Mouse (Mus musculus) olfactory bulb, adult 2 months (tissue): ENCODE results near the gene Dclre1a. TPM values are rescaled to one million over a fixed set of nuclear protein-coding genes. Genes with fewer than 3 reads are reported as not detected.
"Not testable (repeated sequence)": the region's sequence is repeated elsewhere in the genome, so short reads cannot be mapped to it uniquely, and the experiment has no call there.

Source experiments
- H3K27ac ChIP-seq: fragments of 200-500 bp; 2 replicates; pipeline ENCODE4 v1.5.1; 2012; ENCODE audit warnings: low read depth, low read length; ENCODE audit not compliant: insufficient read depth
- H3K4me1 ChIP-seq: fragments of 200-500 bp; 2 replicates; pipeline ENCODE4 v1.6.1; 2012; ENCODE audit warnings: low read length; ENCODE audit not compliant: control insufficient read depth, insufficient read depth
- H3K4me3 ChIP-seq: fragments of 200-500 bp; 2 replicates; pipeline ENCODE4 v1.5.1; 2012; ENCODE audit warnings: mild to moderate bottlenecking, low read depth, low read length, moderate library complexity; ENCODE audit not compliant: insufficient read depth
- CTCF ChIP-seq: fragments of 200-500 bp; IDR thresholded peaks from 2 replicates; pipeline ENCODE4 v1.5.1; 2012; ENCODE audit warnings: low read depth, mild to moderate bottlenecking, low read length, moderate library complexity; ENCODE audit not compliant: insufficient read depth
- POLR2A ChIP-seq: fragments of 200-500 bp; IDR thresholded peaks from 2 replicates; pipeline ENCODE4 v1.6.1; 2012; ENCODE audit warnings: mild to moderate bottlenecking, low read depth, low read length, moderate library complexity; ENCODE audit not compliant: insufficient read depth
- WGBS: fragments of 180-500 bp; shearing (Covaris S2); methylation state at CpG from one replicate; pipeline ENCODE4 v1.1.7; 2018; 5-methylcytosine and 5-hydroxymethylcytosine counted together
- polyA plus RNA-seq: library from polyadenylated mRNA; stranded (reverse); fragments of >200 nt; gene quantifications from 2 replicates; pipeline ENCODE4 v1.2.4, GENCODE M21; 2012; ENCODE audit warnings: low replicate concordance; ENCODE audit not compliant: missing spikeins, insufficient read depth, insufficient read length

Gene Dclre1a
- polyA plus RNA-seq, 1 experiment: not detected

DNA sequence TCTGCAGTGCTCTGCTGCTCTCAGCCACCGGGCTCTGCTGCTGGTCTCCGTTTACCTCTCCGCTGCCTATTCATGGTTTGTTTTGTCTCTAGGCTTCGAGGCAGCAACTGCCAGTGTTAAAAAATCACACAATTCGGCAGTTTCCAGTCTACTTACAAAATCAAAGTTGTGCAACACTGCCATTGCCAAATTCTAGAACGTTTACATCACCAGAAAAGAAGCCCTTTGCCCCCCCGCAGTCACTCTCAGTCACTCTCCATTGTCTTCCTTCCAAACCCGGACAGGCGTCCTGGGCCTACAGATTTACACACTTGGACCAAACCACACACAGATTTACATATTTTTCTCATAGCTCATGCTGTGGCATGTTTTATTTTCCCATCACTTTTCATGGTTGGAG is 13.0 kb downstream of the Dclre1a start:
- Histone ChIP-seq H3K4me3 (no peak overlapping the region), H3K4me1 (peaks cover 5% of the 10 kb centered on the region; the same call in 1 of the 2 replicates), H3K27ac (no peak overlapping the region)
- no peak for TF ChIP-seq CTCF
- TF ChIP-seq POLR2A: no peak
- WGBS: 67% methylated on average over 9 of the region's 9 CpGs

DNA sequence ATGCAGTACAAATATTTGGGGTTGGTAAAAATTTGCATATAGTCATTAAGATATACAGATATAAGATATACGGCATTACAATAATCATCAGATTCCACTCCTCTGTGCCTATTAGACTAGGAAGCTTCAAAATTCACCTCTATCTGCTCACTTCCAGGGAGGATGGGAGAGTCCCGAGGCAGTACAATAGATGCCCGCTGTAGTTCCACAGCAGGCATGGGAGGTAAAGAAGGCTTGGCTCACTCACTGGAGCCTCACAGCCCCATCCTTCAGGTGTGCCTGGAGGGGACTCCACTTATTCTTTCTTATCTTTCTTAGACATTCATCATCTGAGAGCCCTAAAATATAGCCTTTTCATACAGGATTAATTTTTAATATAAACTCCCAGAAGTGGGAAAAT is 13.7 kb downstream of the Dclre1a start:
- no peak for TF ChIP-seq POLR2A
- TF ChIP-seq CTCF: no peak
- H3K4me3 ChIP-seq: no peak overlapping the region
- peaks cover 5% of the 10 kb centered on the region; the same call in 1 of the 2 replicates for H3K4me1 ChIP-seq
- no peak overlapping the region for H3K27ac ChIP-seq
- 81% methylated on average over 3 of the region's 3 CpGs for WGBS

DNA sequence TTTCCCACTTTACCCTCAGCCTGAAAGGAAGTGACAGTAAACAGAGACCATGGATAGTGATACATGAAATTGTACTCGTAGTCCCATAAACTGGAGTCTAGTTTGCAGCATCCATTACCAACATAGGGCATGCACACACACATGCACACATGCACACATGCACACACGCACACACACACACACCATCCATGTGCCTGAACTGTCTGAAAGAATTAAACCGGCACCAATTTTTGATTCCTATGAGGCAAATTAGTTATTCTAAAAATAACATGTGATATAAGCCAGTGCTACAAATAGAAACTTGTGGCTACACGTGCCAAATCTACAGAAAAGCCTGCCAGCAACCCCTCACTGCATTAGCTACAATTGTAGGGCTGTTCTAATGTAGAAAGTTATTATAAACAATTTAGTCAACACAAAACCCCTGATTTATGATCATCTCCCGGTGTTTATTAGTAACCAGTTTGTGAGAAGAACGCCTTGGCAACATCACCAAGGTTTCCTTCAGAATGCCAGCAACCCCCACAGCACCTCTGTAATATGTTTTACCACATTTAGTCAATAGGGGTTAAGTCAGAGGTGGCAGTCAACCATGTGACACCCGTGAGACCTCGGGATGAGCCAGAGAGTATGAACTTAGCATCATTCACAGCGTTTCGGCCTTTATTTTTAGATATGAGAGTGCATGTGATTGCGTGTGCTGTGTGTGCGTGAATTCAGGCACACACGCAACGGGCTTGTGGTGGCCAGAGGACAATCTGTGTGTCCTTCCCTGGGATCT is 14.5 kb downstream of the Dclre1a start:
- Histone ChIP-seq H3K4me3 (no peak overlapping the region), H3K27ac (no peak overlapping the region), H3K4me1 (peaks cover 5% of the 10 kb centered on the region; the same call in 1 of the 2 replicates)
- 75% methylated on average over 14 of the region's 14 CpGs for WGBS
- TF ChIP-seq CTCF (no peak), POLR2A (no peak)

DNA sequence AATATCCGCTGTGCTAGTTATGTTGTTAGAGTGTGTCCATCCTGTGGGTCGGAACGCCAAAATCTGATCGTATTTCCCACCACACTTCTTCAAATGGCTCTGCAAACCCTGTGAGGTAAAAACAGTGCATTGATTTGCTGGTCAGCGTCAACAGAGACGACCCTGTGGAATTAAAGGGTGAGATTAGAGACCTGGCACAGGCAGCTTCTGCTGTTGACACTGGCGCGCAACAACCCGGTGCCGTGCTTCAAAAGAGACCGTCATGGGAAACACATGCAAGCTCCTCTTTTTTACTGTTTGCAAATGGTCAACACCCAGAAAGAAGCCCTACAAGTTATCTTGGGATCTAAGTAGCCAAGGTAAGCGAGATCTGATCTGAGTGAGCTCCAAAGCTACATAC is 16.8 kb downstream of the Dclre1a start:
- H3K27ac ChIP-seq: no peak overlapping the region
- WGBS: 94% methylated on average over 12 of the region's 12 CpGs
- no peak overlapping the region for H3K4me3 ChIP-seq
- no peak for TF ChIP-seq POLR2A
- TF ChIP-seq CTCF: no peak
- H3K4me1 ChIP-seq: peaks cover 5% of the 10 kb centered on the region; the same call in 1 of the 2 replicates

DNA sequence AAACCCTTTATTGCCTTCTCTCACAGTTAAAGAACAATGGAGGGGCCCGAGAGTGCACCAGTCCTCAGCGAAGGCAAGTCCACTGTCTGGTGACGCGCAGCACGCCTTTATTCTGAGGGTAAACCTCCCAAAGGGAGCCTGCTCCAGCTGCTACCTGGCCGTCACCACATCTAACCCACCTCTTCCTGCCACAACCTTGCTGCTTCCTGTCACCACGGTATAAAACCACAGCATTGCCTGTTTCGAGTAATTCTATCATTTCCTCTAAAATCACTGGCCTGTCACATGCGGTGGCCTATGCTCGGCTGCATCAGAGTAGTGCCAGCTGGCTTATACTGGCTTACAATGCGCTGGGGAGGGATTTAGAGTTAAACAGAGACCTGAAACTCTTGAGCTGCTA is 17.5 kb downstream of the Dclre1a start:
- H3K27ac ChIP-seq, H3K4me3 ChIP-seq, H3K4me1 ChIP-seq: not testable (repeated sequence)
- WGBS: no CpG with 5 or more reads among the region's 11 CpGs

DNA sequence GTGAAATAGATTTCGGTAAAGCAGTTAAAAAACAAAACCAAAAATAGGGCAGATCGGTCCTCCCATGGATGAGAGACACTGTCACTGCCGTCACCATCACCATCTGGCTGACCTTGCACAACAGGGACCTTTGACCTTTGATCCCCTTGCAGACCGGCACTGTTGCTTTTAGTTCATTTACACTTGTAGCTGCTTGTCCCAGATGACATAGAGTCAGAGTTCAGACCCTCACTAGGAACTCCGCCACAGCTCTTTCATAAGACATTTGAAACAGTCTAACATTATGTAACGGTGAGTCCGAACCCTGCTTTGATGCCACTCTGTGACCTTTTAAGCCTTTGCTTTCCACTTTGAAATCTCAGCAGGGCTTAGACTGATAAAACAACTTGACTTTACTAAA is 28.6 kb downstream of the Dclre1a start:
- not testable (repeated sequence) for H3K4me3 ChIP-seq, H3K27ac ChIP-seq, H3K4me1 ChIP-seq
- WGBS: no CpG with 5 or more reads among the region's 7 CpGs

DNA sequence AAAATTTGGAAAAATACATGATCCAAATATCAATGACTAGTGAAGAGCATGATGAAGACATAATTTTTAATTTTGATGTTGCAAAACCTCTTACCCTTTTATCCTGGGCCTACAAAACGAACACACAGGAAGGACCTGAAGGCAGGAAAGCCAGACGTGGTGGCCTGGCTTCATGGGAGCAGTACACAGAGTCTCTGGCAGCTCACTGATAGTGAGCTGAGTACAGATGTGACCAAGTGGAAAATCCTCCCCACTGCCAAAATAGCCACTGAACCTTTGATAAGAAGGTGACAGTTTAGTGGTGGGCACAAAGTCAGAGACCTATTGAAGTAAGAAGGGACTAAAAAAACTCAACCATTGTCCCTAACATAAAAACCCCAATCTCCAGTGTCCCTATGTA is 34.5 kb downstream of the Dclre1a start:
- H3K27ac ChIP-seq, H3K4me3 ChIP-seq, H3K4me1 ChIP-seq: not testable (repeated sequence)
- WGBS: no CpG with 5 or more reads among the region's 2 CpGs

DNA sequence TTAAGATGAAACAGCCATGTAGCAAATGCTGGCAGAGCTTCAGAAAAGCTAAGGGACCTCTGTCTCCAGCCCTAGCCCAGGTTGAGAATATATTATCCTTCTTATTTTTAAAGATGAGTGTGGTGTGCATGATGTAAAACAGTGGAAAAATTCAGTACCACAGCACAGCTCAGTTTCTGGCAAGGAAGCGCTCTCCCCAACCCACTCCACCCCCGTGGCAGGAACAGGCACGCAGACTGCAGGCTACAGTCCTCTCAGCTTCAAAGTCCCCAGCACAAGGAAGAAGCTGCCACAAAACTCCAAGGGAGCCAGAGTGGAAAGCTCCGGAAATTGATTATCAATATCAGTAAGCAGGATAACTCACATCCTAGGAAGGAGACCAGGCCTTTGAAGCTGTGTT is 36.8 kb downstream of the Dclre1a start:
- H3K27ac ChIP-seq, H3K4me1 ChIP-seq, H3K4me3 ChIP-seq: not testable (repeated sequence)
- WGBS: no CpG with 5 or more reads among the region's 4 CpGs

DNA sequence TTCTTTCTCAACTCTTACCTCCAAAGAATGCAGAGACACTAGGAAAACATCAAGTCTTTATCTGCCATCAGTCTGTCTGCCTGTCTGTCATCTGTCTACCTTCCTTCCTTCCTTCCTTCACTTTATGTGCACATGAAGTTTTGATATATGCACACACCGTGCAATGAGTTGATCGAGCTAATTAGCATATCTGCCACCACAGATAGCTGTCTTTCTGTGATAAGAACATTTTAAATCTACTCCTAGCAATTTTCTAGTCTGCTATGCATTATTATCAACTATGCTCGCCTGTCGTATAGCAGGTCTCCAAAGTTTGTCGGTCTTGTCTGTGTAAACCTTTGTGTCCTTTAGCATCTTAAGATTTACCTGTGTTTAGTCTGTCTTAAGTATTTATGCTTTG is 44.5 kb downstream of the Dclre1a start:
- H3K27ac ChIP-seq, H3K4me1 ChIP-seq, H3K4me3 ChIP-seq: not testable (repeated sequence)
- no CpG with 5 or more reads among the region's 5 CpGs for WGBS

DNA sequence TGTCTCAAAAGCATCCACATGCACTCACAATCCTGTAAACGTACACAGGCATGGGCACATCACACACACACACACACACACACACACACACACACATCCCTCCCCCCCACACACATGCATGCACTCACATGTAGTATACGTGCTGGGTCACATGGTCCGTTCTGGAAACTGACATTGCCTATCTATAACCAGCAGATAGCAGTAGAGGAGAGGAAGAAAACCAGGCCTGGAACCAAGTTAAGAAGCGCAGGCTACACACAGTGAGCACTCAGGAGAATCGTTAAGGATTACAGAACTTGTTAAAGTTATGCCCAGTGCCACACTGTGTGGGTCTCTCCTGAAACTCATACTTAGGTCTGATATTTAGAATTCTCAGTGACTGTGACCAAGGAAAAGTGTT is 45.0 kb downstream of the Dclre1a start:
- no CpG with 5 or more reads among the region's 5 CpGs for WGBS
- not testable (repeated sequence) for H3K4me1 ChIP-seq, H3K4me3 ChIP-seq, H3K27ac ChIP-seq

DNA sequence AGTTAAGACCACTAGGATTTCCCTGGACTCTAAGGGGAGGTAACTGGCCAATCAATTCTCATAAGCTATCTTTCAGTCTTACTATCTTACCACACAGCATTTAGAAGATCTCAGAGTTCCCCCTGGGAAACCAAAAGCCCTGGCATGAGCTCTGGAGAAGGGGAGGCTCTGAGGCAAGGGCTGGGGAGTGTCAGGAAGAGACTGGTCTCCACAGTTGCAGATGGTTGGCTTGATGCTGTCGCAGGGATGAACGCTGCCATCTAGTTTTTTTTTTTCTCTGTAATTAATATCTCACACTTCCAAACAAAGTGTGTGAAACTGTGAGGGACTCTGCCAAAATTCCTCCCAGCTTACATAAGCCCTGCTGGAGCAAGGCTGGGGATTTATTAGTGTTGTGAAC is 53.9 kb downstream of the Dclre1a start:
- not testable (repeated sequence) for H3K4me1 ChIP-seq, H3K4me3 ChIP-seq, H3K27ac ChIP-seq
- no CpG with 5 or more reads among the region's 2 CpGs for WGBS
